9 mouse cellular contexts compared by ENCODE assay signal in genomic region chr7:64360586-64360945, GRCm38 (mm10). TPM values are rescaled to one million over a fixed set of nuclear protein-coding genes. Genes with fewer than 3 reads are reported as not detected.
DNase-seq lines count a peak whose midpoint lies in the region; ATAC-seq and TF ChIP-seq lines count a peak whose summit lies in the region.
"Had no signal": no experiment of that assay in that cellular context is flagged by ENCODE, and none has a peak within 500 bp of the region (broad histone marks: within the 10 kb centered on the region; RNA-seq: fewer than 3 reads in every experiment).

No protein-coding gene starts in this region.

- H3K9ac ChIP-seq in midbrain, embryonic 15.5 days, result no peak overlapping the region
- H3K9ac ChIP-seq in midbrain, embryonic 11.5 days (ENCODE audit: low read length), result no peak overlapping the region
- H3K9ac ChIP-seq in stomach, embryonic 15.5 days, result no peak overlapping the region

- H3K4me1 ChIP-seq in midbrain, embryonic 15.5 days, result no peaks in the 10 kb centered on the region
- no peaks in the 10 kb centered on the region for H3K4me1 ChIP-seq in midbrain, embryonic 11.5 days (ENCODE audit: control insufficient read depth, insufficient read depth, low read length)
- no peaks in the 10 kb centered on the region for H3K4me1 ChIP-seq in stomach, embryonic 15.5 days

- no peak for TF ChIP-seq CTCF in layer of hippocampus, adult 2 months (conservative IDR thresholded peaks at IDR 0.05)

- peaks cover 18% of the 10 kb centered on the region for H3K36me3 ChIP-seq in midbrain, embryonic 15.5 days (replicated peaks)
- peaks cover 5% of the 10 kb centered on the region for H3K36me3 ChIP-seq in midbrain, embryonic 11.5 days (ENCODE audit: control insufficient read depth, insufficient read depth, low read length)
- peaks cover 7% of the 10 kb centered on the region; the same call in 1 of the 2 replicates for H3K36me3 ChIP-seq in stomach, embryonic 15.5 days

- WGBS in midbrain, embryonic 15.5 days, result 60% methylated on average over 3 of the region's 3 CpGs
- WGBS in midbrain, embryonic 11.5 days, result 71% methylated on average over 3 of the region's 3 CpGs
- WGBS in stomach, embryonic 15.5 days, result 49% methylated on average over 3 of the region's 3 CpGs

- no peaks in the 10 kb centered on the region for H3K27me3 ChIP-seq in midbrain, embryonic 15.5 days (replicated peaks)
- no peaks in the 10 kb centered on the region for H3K27me3 ChIP-seq in midbrain, embryonic 11.5 days (ENCODE audit: control insufficient read depth, insufficient read depth, low read length)
- H3K27me3 ChIP-seq in stomach, embryonic 15.5 days (replicated peaks), result no peaks in the 10 kb centered on the region
- H3K27me3 ChIP-seq: Patski had no signal

- H3K4me2 ChIP-seq in midbrain, embryonic 15.5 days, result no peak overlapping the region
- H3K4me2 ChIP-seq in midbrain, embryonic 11.5 days, result no peak overlapping the region
- no peak overlapping the region for H3K4me2 ChIP-seq in stomach, embryonic 15.5 days

- ATAC-seq in midbrain, embryonic 15.5 days (replicated peaks), result peak; percentile 56; the same call in 1 of the 2 replicates
- ATAC-seq in midbrain, embryonic 11.5 days (ENCODE audit: low FRiP score), result no peak
- peak; percentile 45; the same call in 1 of the 2 replicates for ATAC-seq in stomach, embryonic 15.5 days (ENCODE audit: insufficient read depth, low FRiP score, low read depth)
- no peak for ATAC-seq in megakaryocyte, adult 5-6 weeks (ENCODE audit: poor library complexity, severe bottlenecking)
- ATAC-seq: Patski had no signal

- H3K27ac ChIP-seq in midbrain, embryonic 15.5 days, result no peak overlapping the region
- H3K27ac ChIP-seq in midbrain, embryonic 11.5 days (ENCODE audit: low read depth, low read length), result no peak overlapping the region
- peak overlapping the region; percentile 91 for H3K27ac ChIP-seq in layer of hippocampus, adult 2 months
- peak overlapping the region; percentile 59; the same call in 1 of the 2 replicates for H3K27ac ChIP-seq in stomach, embryonic 15.5 days
- H3K27ac ChIP-seq: forebrain, embryonic 10.5 days had no signal

- no peak for DNase-seq in midbrain, embryonic 11.5 days (ENCODE audit: low spot score, missing footprints)
- peak; percentile 27 to 31 for DNase-seq in frontal cortex, postnatal 14 days (ENCODE audit: low spot score in 2 of 2)
- DNase-seq in layer of hippocampus, adult 2 months (ENCODE audit: low spot score in 2 of 2), result peak; percentile 42 to 69
- DNase-seq in testis, postnatal 10 days (ENCODE audit: low spot score), result no peak

- H3K4me3 ChIP-seq in midbrain, embryonic 15.5 days, result no peak overlapping the region
- H3K4me3 ChIP-seq in midbrain, embryonic 11.5 days (ENCODE audit: low read depth, low read length), result no peak overlapping the region
- H3K4me3 ChIP-seq in layer of hippocampus, adult 2 months, result no peak overlapping the region
- H3K4me3 ChIP-seq in stomach, embryonic 15.5 days (replicated peaks), result no peak overlapping the region
- H3K4me3 ChIP-seq: forebrain, embryonic 10.5 days had no signal

- H3K9me3 ChIP-seq in midbrain, embryonic 15.5 days, result no peaks in the 10 kb centered on the region
- no peaks in the 10 kb centered on the region for H3K9me3 ChIP-seq in midbrain, embryonic 11.5 days (ENCODE audit: control insufficient read depth, low read length)
- H3K9me3 ChIP-seq in stomach, embryonic 15.5 days, result no peaks in the 10 kb centered on the region
- H3K9me3 ChIP-seq: forebrain, embryonic 10.5 days had no signal

RNA-seq across cellular contexts. Expression of gene Fan1, which starts 13.3 kb away (rescaled TPM):
- polyA plus RNA-seq in midbrain, embryonic 15.5 days (2015; fragmentation: Nextera tagmentation; extraction: Ambion mirVana), result 7.1 and 7.6 TPM in 2 replicates
- polyA plus RNA-seq in midbrain, embryonic 11.5 days (2014; fragmentation: Nextera tagmentation; extraction: Ambion mirVana), result 5.8 and 6.8 TPM in 2 replicates
- total RNA-seq in layer of hippocampus, adult 2 months (2021), result 10 to 100 TPM; 13.3 to 14.0 TPM
- polyA plus RNA-seq in stomach, embryonic 15.5 days (2015; fragmentation: Nextera tagmentation; extraction: Ambion mirVana), result 6.3 and 7.5 TPM in 2 replicates
- 1.2 and 2.0 TPM in 2 replicates for total RNA-seq in megakaryocyte, adult 5-6 weeks (2015)
- 3.0 and 3.3 TPM in 2 replicates for total RNA-seq in megakaryocyte, adult 5-6 weeks (2017)

RNA-seq across cellular contexts. Expression of gene Mphosph10, which starts 31.5 kb away (rescaled TPM):
- 23.2 and 23.7 TPM in 2 replicates for polyA plus RNA-seq in midbrain, embryonic 15.5 days (2015; fragmentation: Nextera tagmentation; extraction: Ambion mirVana)
- 57.2 and 61.0 TPM in 2 replicates for polyA plus RNA-seq in midbrain, embryonic 11.5 days (2014; fragmentation: Nextera tagmentation; extraction: Ambion mirVana)
- total RNA-seq in layer of hippocampus, adult 2 months (2021), result 10 to 100 TPM; 22.9 to 26.1 TPM
- polyA plus RNA-seq in stomach, embryonic 15.5 days (2015; fragmentation: Nextera tagmentation; extraction: Ambion mirVana), result 42.6 and 46.6 TPM in 2 replicates
- 31.4 and 35.7 TPM in 2 replicates for total RNA-seq in megakaryocyte, adult 5-6 weeks (2015)
- 61.6 and 67.3 TPM in 2 replicates for total RNA-seq in megakaryocyte, adult 5-6 weeks (2017)

RNA-seq across cellular contexts. Expression of gene Mcee, which starts 31.8 kb away (rescaled TPM):
- 32.8 and 33.4 TPM in 2 replicates for polyA plus RNA-seq in midbrain, embryonic 15.5 days (2015; fragmentation: Nextera tagmentation; extraction: Ambion mirVana)
- polyA plus RNA-seq in midbrain, embryonic 11.5 days (2014; fragmentation: Nextera tagmentation; extraction: Ambion mirVana), result 43.2 and 45.6 TPM in 2 replicates
- total RNA-seq in layer of hippocampus, adult 2 months (2021), result 10 to 100 TPM; 50.0 to 51.5 TPM
- polyA plus RNA-seq in stomach, embryonic 15.5 days (2015; fragmentation: Nextera tagmentation; extraction: Ambion mirVana), result 87.0 and 94.3 TPM in 2 replicates
- total RNA-seq in megakaryocyte, adult 5-6 weeks (2015), result 59.7 and 65.8 TPM in 2 replicates
- total RNA-seq in megakaryocyte, adult 5-6 weeks (2017), result 79.4 and 86.7 TPM in 2 replicates

Comparison
In these comparisons a context has a peak if more than half of its experiments do, and no peak if none do; other contexts are left out.
1. ATAC-seq: peak in midbrain, embryonic 15.5 days (single experiment) and stomach, embryonic 15.5 days (single experiment); none in midbrain, embryonic 11.5 days (single experiment) and megakaryocyte, adult 5-6 weeks (single experiment).
2. H3K27ac ChIP-seq: peak in layer of hippocampus, adult 2 months (single experiment) and stomach, embryonic 15.5 days (single experiment); none in midbrain, embryonic 15.5 days (single experiment) and midbrain, embryonic 11.5 days (single experiment).
3. DNase-seq: peak in frontal cortex, postnatal 14 days (2 of 2) and layer of hippocampus, adult 2 months (2 of 2); none in midbrain, embryonic 11.5 days (single experiment) and testis, postnatal 10 days (single experiment).